Mouse (Mus musculus) bone marrow macrophage, adult 2 months (primary cell): ENCODE measurements around the gene Dock1.

Source experiments
- CTCF ChIP-seq: IDR thresholded peaks from 2 replicates; pipeline ENCODE4 v1.5.1; 2012; ENCODE audit warnings: low read depth, mild to moderate bottlenecking, low read length, moderate library complexity
- POLR2A ChIP-seq: IDR thresholded peaks from 2 replicates; pipeline ENCODE4 v1.6.1; 2012; ENCODE audit warnings: mild to moderate bottlenecking, low read depth, low read length, borderline replicate concordance

GRCm38 (mm10) chr7:134690118-134690517 is 19.7 kb downstream of the Dock1 start:
- TF ChIP-seq POLR2A (no peak), CTCF (no peak)
